Mouse (Mus musculus) neural tube, embryonic 11.5 days (tissue): ENCODE measurements at regions not wholly inside any gene's neighbourhood (a gene's known extent, or its start where the extent isn't known, plus 50 kb on each side); places are given as distances from the start of the nearest gene placed in this dataset.

Experiments
- ATAC-seq: fragments of 200-750 bp; cut with Nextera tagmentation; 2 replicates; pipeline ENCODE4 v1.8.0; 2017; ENCODE audit warnings: moderate number of reproducible peaks, mild to moderate bottlenecking, moderate TSS enrichment, moderate library complexity; ENCODE audit not compliant: insufficient read depth, low FRiP score, low TSS enrichment
- DNase-seq: peaks from one replicate; pipeline ENCODE4 v3.0.0-alpha.2; 2015; ENCODE audit warnings: low spot score
- H3K27ac ChIP-seq: fragments of 300-500 bp; sonication (generic); 2 replicates; pipeline ENCODE4 v1.5.1; 2014; ENCODE audit warnings: low read depth, mild to moderate bottlenecking, low read length
- H3K27me3 ChIP-seq: fragments of 300-500 bp; sonication (generic); 2 replicates; pipeline ENCODE4 v1.6.1; 2014; ENCODE audit warnings: mild to moderate bottlenecking, low read length, mixed read lengths; ENCODE audit not compliant: control insufficient read depth, insufficient read depth
- H3K36me3 ChIP-seq: fragments of 300-500 bp; sonication (generic); 2 replicates; pipeline ENCODE4 v1.6.1; 2014; ENCODE audit warnings: mild to moderate bottlenecking, low read length, moderate library complexity, mixed read lengths; ENCODE audit not compliant: control insufficient read depth, insufficient read depth
- H3K4me1 ChIP-seq: fragments of 300-500 bp; sonication (generic); 2 replicates; pipeline ENCODE4 v1.6.1; 2014; ENCODE audit warnings: low read length, mixed read lengths; ENCODE audit not compliant: control insufficient read depth, insufficient read depth
- H3K4me2 ChIP-seq: fragments of 300-500 bp; sonication (generic); 2 replicates; pipeline ENCODE4 v1.6.1; 2014; ENCODE audit warnings: low read depth, mild to moderate bottlenecking, moderate library complexity
- H3K4me3 ChIP-seq: fragments of 300-500 bp; sonication (generic); 2 replicates; pipeline ENCODE4 v1.5.1; 2014; ENCODE audit warnings: low read depth, low read length
- H3K9ac ChIP-seq: fragments of 300-500 bp; sonication (generic); 2 replicates; pipeline ENCODE4 v1.6.1; 2014; ENCODE audit warnings: mild to moderate bottlenecking, low read length
- H3K9me3 ChIP-seq: fragments of 300-500 bp; sonication (generic); 2 replicates; pipeline ENCODE4 v1.6.1; 2016; ENCODE audit warnings: low read length; ENCODE audit not compliant: control insufficient read depth
- WGBS: fragments of 180-500 bp; shearing (Covaris S2); extraction: QIAGEN DNeasy Blood & Tissue Kit; methylation state at CpG from one replicate; pipeline ENCODE4 v1.1.7; 2014; 5-methylcytosine and 5-hydroxymethylcytosine counted together

- no peak overlapping the region for H3K4me2 ChIP-seq
- H3K4me1 ChIP-seq, result no peaks in the 10 kb centered on the region
- H3K9ac ChIP-seq, result no peak overlapping the region
- no peak overlapping the region for H3K27ac ChIP-seq
- no peak overlapping the region for H3K4me3 ChIP-seq
- no peaks in the 10 kb centered on the region for H3K9me3 ChIP-seq
- H3K36me3 ChIP-seq, result no peaks in the 10 kb centered on the region
- DNase-seq, result no peak
- H3K27me3 ChIP-seq, result no peaks in the 10 kb centered on the region
- 97% methylated on average over 1 of the region's 1 CpGs for WGBS
- ATAC-seq, result no peak
Observed at GRCm38 (mm10) chr5:4582702-4583475, 174.9 kb downstream of the Fzd1 start.

GRCm38 (mm10) chr5:4580185-4580839 lies 177.5 kb downstream of the Fzd1 start:
- Histone ChIP-seq H3K27me3 (no peaks in the 10 kb centered on the region), H3K4me1 (no peaks in the 10 kb centered on the region), H3K9ac (no peak overlapping the region), H3K9me3 (no peaks in the 10 kb centered on the region), H3K27ac (no peak overlapping the region), H3K4me2 (no peak overlapping the region), H3K4me3 (no peak overlapping the region), H3K36me3 (no peaks in the 10 kb centered on the region)
- WGBS, result 86% methylated on average over 8 of the region's 8 CpGs
- DNase-seq (no peak), ATAC-seq (no peak)

- DNase-seq (no peak), ATAC-seq (no peak)
- H3K36me3 ChIP-seq, result no peaks in the 10 kb centered on the region
- 68% methylated on average over 3 of the region's 3 CpGs for WGBS
- H3K27me3 ChIP-seq, result no peaks in the 10 kb centered on the region
- H3K27ac ChIP-seq, result no peak overlapping the region
- H3K9ac ChIP-seq, result no peak overlapping the region
- H3K4me2 ChIP-seq, result no peak overlapping the region
- H3K4me3 ChIP-seq, result no peak overlapping the region
- no peaks in the 10 kb centered on the region for H3K4me1 ChIP-seq
- H3K9me3 ChIP-seq, result no peaks in the 10 kb centered on the region
Observed at GRCm38 (mm10) chr5:4578856-4579255, 179.0 kb downstream of the Fzd1 start.

GRCm38 (mm10) chr5:4577179-4577578 lies 180.7 kb downstream of the Fzd1 start:
- Histone ChIP-seq H3K27me3 (no peaks in the 10 kb centered on the region), H3K36me3 (no peaks in the 10 kb centered on the region), H3K4me1 (no peaks in the 10 kb centered on the region), H3K9ac (no peak overlapping the region), H3K4me2 (no peak overlapping the region), H3K27ac (no peak overlapping the region), H3K9me3 (no peaks in the 10 kb centered on the region), H3K4me3 (no peak overlapping the region)
- no peak for DNase-seq
- ATAC-seq, result no peak
- 84% methylated on average over 6 of the region's 6 CpGs for WGBS

- Histone ChIP-seq H3K4me1 (no peaks in the 10 kb centered on the region), H3K9ac (no peak overlapping the region), H3K4me3 (no peak overlapping the region), H3K36me3 (no peaks in the 10 kb centered on the region), H3K27me3 (no peaks in the 10 kb centered on the region), H3K27ac (no peak overlapping the region), H3K4me2 (no peak overlapping the region), H3K9me3 (no peaks in the 10 kb centered on the region)
- ATAC-seq (no peak), DNase-seq (no peak)
- 71% methylated on average over 6 of the region's 6 CpGs for WGBS
Observed at GRCm38 (mm10) chr5:4563862-4564261, 194.0 kb downstream of the Fzd1 start.

GRCm38 (mm10) chr5:4561661-4562060 lies 196.2 kb downstream of the Fzd1 start:
- H3K36me3 ChIP-seq, result no peaks in the 10 kb centered on the region
- H3K4me3 ChIP-seq, result no peak overlapping the region
- DNase-seq, result no peak
- H3K4me1 ChIP-seq, result no peaks in the 10 kb centered on the region
- no peaks in the 10 kb centered on the region for H3K27me3 ChIP-seq
- 54% methylated on average over 8 of the region's 8 CpGs for WGBS
- no peak overlapping the region for H3K4me2 ChIP-seq
- H3K27ac ChIP-seq, result no peak overlapping the region
- no peak overlapping the region for H3K9ac ChIP-seq
- H3K9me3 ChIP-seq, result no peaks in the 10 kb centered on the region
- no peak for ATAC-seq

GRCm38 (mm10) chr5:4561139-4561470 lies 196.7 kb downstream of the Fzd1 start:
- Histone ChIP-seq H3K4me2 (no peak overlapping the region), H3K9me3 (no peaks in the 10 kb centered on the region), H3K27me3 (no peaks in the 10 kb centered on the region), H3K4me3 (no peak overlapping the region), H3K27ac (no peak overlapping the region), H3K4me1 (no peaks in the 10 kb centered on the region), H3K9ac (no peak overlapping the region), H3K36me3 (no peaks in the 10 kb centered on the region)
- WGBS, result 77% methylated on average over 4 of the region's 4 CpGs
- ATAC-seq (no peak), DNase-seq (no peak)

- ATAC-seq, result no peak
- H3K9ac ChIP-seq, result no peak overlapping the region
- no peak overlapping the region for H3K27ac ChIP-seq
- no peaks in the 10 kb centered on the region for H3K4me1 ChIP-seq
- WGBS, result 70% methylated on average over 7 of the region's 7 CpGs
- no peaks in the 10 kb centered on the region for H3K9me3 ChIP-seq
- no peak for DNase-seq
- H3K36me3 ChIP-seq, result no peaks in the 10 kb centered on the region
- no peak overlapping the region for H3K4me3 ChIP-seq
- no peak overlapping the region for H3K4me2 ChIP-seq
- H3K27me3 ChIP-seq, result no peaks in the 10 kb centered on the region
Observed at GRCm38 (mm10) chr5:4560370-4561138, 197.3 kb downstream of the Fzd1 start.
